Mouse (Mus musculus) thymus, adult 18-20 months (tissue): ENCODE results near the gene Chd3.

ENCODE experiments used
- DNase-seq, 2 experiments: peaks; one replicate each; pipeline ENCODE4 v3.0.0; 2022; ENCODE audit warnings: mixed read lengths in 2 of 2

The Chd3 gene

DNA sequence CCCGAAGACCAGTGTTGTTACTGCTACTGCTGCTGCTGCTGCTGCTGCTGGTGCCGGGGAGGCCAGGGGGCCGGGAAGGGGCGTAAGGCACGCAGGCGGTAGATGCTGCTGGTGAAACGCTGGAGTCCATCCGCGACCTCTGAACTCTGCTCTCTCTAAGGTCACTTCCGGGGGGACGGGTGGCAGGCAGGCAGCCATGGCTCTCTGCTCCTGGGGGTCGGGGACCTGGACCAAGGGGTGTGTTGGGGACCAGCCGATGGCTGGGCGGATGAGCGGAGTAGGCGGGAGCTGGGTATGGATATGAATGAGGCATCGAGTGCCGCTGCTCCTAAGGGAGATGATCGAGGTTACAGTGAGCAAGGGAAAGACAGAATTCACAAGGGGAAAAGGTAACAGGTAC is 37.1 kb upstream of the Chd3 start:
- peak in 1 of 2 experiments; percentile 15 for DNase-seq

- DNase-seq: peak in 1 of 2 experiments; percentile 9
Measured at GRCm38 (mm10) chr11:69405397-69406200, 36.4 kb upstream of the Chd3 start.

DNA sequence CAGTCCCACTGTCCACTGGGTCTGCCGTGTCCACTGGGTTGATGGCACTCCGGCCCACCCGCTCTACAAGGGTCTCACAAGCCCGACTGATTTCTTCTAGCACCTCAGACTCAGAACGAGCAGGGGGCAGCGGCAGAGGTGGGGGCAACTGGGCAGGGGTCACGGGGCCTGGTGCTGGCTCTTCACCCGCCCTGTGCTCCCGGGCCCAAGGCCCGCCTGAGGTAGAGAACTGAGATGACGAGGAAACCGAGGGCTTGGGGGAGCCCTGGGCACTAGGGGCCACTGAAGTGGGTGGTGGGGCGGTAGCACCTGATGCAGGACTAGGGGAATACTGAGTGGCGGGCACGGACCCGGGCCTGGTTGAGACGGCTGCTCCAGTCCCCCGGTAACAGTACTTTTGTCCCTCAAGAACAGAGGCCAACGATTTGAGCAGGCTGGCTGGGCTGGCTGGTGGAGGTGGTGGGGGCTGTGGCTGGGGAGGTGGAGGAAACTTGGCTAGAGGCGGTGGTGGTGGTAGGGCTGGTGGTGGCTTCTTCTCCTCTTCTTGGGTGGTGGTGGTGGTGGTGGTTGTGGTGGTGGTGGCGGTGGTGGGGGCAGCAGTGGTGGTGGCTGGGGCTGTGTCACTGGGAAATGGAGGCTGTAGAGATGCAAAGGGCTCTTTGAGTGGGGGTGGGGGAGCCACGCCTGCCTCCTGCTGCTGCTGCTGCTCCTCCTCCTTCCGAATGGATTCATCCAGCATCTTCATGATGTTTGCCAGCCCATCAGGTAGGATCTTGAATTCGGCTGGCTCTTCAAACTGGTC is 35.6 kb upstream of the Chd3 start:
- DNase-seq: peak in 1 of 2 experiments; percentile 9

- DNase-seq: peak in 1 of 2 experiments; percentile 19
Measured at GRCm38 (mm10) chr11:69403691-69404594, 34.7 kb upstream of the Chd3 start.

- DNase-seq: no peak
Measured at GRCm38 (mm10) chr11:69401987-69402386, 32.8 kb upstream of the Chd3 start.

DNA sequence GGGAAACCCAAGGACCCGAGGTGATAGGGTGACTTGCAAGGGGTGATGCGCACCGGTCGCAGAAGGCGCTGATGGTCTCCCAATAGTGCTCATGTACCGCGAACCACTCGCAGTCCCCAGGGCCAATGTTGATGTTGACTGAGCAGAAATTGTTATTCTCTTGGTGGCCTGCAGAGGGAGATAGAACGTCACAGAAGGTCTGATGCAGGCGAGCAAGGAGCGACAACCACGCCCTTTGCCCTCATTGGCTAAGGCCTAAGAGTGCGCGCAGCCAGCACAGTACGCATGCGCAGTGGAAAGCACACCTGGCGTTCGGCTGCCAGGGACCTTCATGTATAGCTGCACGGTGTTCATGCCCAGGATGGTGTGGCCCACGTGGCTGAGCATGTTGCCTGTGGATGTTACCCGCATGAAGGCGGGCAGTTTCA is 32.0 kb upstream of the Chd3 start:
- peak; percentile 78 to 89 for DNase-seq

DNA sequence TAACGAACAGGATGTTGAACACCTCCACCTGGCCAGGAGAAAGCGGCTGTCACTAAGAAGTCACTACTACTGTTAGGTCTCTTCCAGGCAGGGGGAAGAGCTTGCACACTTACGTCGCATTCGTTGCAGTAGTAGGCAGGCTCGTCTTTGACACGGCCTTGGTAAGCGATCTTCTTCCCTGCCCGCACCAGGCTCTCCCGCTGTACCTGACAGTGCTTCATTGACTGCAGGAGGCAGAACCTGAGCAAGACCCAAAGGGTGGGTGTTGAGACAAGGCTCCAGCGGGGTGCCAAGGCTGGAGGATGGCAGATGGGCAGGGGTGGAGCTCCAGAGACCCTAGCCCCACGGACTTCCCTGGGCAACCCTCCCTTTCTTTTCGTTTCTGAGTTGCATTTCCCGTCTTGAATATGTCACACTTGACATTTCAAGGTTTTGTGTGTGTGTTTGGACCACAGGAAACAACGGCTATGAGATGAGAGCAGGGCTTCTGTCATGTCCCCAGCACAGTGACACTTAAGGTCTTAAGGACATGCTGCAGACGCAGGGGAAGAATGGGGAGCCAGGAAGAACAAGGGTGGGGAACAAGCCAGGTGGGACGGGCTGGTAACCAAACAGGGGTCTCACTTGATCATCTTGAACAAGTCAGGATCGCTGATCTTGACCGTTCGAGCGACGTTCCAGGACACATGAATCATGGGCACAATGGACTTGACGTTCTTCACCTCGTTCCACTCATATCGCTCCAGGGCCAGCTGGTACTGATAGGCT is 31.1 kb upstream of the Chd3 start:
- peak in 1 of 2 experiments; percentile 16 for DNase-seq

DNA sequence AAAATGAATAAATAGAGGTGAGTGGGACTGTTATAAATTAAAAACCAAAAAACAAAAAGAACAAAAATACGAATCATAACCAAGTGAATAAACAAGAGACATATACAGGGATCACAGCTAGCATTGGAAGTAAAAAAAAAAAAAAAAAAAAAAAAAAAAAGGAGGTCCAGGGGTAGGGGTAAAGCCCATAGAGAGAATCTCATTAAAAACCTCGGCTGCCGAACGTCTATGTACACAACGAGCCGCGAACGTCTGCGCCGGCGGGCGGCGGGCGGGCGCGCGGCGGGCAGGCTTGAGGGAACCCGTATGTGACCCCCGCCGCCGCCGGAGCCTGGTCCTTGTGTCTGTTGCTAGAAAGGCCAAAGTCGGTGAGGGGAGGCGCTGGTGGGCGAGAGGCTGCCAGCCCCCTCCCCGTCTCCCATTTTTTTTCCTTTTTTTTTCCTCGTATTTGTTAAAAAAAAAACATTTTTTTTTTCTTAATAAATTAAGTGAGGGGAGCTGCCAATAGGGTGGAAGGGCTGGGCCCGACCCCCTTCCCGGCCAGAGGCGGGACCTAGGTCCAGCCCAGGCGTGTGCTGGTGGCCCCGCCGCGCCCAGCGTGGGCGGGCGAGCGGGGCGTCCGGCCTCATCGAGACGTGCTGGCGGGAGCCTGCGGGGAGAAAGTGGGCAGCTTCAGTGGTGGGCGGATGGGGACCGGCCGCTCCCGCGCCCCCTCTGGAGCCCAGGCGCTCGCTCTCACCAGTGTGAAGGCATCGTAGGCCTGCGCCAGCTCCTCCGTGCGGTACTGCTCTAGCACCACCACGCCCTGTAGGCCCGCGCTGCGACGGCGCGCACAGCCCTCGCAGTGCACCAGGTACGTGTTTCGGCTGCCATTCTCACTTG is 30.2 kb upstream of the Chd3 start:
- DNase-seq: peak in 1 of 2 experiments; percentile 20

DNA sequence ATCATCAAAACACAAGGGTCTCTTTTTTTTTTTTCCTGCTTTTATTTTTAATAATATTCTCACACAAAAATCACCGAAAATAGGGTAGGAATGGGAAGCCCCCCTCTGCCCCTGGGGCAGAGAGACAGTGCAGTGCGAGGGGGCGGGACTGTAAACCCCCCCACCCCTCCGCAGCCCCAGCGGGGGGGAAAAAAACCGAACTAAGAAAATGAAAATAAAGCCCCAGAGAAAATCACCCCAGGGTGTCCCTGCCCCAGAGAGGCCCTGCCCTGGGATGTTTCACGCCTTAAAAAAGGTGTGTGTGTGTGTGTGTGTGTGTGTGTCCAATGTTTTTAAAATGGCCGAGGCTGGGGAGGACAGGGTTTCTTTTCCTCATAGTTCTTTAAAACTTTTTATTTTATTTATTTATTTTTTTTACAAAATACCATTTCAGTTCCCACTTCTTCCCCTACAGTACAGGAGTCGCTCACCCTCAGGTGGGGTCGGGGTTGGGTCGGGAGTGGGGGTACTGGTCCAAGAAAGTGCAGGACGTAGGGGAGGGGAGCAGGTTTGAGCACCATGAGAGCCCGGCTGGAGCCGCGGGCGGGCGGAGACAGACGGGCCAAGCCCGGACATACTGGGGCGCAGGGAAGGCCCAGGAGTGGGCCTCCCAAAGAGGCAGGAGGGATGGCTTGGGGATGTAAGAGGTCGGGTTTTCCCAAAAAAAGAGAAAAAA is 29.4 kb upstream of the Chd3 start:
- DNase-seq: peak in 1 of 2 experiments; percentile 24

DNA sequence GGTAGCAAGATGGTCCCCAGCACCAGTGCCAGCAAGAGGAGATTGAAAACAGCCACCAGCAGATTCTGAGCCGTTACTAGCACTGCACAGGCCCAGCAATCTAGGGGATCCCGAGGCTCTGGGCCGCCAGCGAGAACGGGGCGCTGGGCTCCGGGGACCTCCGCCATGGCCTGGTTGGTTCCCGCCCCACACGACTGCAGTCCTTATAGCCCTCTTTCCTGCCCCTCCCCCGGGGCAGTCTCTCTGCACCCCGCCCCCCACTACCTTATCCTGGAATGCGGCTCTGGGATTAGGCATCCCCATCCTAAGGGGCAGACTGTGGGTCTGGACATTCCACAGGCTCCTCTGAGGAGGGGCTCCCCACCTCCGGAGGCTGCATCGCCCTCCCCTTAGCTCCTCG is 28.9 kb upstream of the Chd3 start, which contains the start of gene Tmem88:
TSS of gene Tmem88 (minus strand) at position 176 of the 400 bp plus-strand sequence.
- peak in 1 of 2 experiments; percentile 23 for DNase-seq

DNA sequence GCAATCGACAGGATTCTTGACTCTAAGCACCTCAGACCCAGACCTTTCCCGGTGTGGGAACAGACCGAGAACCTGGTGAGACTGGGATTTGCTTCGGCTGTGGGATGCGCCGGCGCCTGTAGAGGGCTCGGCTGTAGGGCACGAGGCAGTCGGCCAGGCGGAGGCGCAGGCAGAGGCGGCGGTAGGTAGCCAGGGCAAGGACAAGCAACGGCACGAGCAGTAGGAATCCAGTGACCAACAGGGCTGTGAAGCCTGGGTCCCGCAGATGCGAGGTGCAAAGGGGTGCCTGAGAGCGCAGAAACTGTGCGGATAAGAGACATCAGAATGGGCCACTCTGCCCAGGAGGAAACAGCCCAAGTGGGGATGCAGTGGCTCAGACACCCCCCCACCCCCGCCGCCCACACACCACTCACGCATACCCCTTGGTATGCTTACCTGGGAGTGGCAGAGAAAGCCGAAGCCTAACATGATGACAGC is 28.4 kb upstream of the Chd3 start:
- peak in 1 of 2 experiments; percentile 29 for DNase-seq

DNA sequence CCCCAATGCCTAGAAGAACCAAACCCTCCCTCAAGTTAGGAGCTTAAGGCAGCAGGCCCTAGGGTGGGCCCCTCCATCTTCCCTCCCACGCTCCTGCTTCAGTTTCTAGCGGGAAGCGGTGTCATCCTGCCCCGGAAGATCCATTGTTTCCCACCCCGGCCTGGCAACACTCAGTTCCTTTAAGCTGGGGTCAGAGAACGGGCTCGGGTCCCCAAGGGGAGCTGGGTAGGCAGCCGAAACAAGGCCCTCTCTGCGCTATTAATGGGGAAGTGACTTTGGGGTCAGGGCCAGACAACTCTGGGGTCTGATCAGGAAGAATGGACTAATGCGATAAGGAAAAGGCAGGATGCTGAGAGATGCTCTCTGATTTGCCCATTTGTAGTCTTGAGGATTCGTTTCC is 27.6 kb upstream of the Chd3 start:
- DNase-seq: peak in 1 of 2 experiments; percentile 32

GRCm38 (mm10) chr11:69395634-69396373 is 26.6 kb upstream of the Chd3 start:
- DNase-seq: peak; percentile 91 to 96

DNA sequence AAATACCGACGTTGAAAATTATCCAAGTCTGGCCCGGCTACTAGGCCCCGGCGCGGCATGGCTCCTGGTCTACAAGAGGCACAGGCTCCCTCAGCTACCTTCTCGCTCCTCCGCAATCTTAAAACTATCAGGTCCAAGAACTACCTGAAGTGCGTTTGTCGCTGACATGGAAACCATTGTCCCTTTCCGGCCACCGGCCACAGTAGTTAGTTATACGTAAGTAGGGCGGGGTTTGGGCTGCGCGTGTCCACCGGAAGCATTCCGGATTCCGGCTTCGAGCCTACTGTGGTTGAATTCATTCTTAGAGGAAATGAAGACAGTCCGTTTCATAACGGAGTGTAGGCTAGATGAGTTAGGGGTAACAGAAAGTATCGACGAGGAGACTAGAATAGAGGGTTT is 26.0 kb upstream of the Chd3 start, which contains the start of the genes Naa38 and Cyb5d1:
TSS of gene Naa38 (plus strand) at position 253 of the 399 bp plus-strand sequence.
TSS of gene Cyb5d1 (minus strand) at position 397 of the 399 bp plus-strand sequence.
- DNase-seq: peak; percentile 74 to 86

DNA sequence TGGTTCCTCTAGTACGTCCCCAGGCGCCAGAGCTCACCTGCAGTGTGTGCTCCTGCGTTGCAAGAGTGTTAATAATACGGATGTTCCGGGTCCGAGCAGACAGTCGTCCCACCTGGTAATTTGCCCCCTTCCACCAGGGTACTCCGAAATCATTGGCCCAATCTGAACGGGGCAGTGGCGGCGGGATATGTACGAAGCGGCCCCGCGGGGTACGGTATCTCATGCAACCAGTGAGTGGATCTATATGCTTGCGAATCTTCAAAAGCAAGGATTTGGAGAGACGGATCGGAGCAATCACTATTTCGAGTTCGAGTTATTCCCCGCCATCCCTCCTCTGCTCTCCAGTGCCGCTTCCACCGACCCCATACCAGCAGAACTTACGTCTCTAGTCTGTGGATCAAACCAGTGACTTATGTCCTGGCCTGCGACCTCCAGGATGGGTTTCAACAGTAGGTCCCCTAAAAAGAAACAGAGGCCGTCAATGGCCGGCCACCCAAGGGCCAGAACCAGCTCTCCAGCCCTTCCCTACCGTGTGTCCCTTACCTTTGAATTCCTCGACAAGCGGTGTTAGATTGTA is 25.5 kb upstream of the Chd3 start:
- DNase-seq: peak in 1 of 2 experiments; percentile 38

DNA sequence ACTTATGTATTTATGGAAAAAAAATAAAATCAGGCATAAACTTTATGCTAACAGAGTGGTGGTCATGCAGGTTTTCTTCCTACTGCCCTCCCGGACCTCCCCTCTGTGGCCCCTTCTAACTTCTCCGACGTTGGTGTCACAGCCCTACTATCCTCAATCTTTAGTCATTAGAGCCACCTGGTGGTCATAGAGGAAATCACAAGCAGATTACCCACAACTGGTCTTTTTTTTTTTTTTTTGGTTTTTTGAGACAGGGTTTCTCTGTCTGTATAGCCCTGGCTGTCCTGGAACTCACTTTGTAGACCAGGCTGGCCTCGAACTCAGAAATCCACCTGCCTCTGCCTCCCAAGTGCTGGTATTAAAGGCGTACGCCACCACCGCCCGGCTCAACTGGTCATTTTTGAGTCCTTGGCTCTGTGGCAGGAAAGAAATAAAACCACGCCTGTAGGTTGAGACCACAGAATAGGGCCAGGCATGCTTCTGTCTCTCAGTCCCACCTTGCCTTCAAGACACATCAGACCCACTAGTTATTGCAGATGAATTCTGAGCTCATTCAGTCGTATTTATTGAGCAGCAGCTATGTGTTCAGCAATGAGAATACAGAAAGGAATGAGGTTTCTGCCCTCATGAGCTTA is 21.3 kb upstream of the Chd3 start:
- DNase-seq: peak in 1 of 2 experiments; percentile 28

GRCm38 (mm10) chr11:69389531-69390399 is 20.6 kb upstream of the Chd3 start:
- DNase-seq: no peak
